Mouse (Mus musculus) embryonic facial prominence, embryonic 11.5 days (tissue): ENCODE measurements around the gene Rnf141. TPM values are rescaled to one million over a fixed set of nuclear protein-coding genes. Genes with fewer than 3 reads are reported as not detected.

Experiments used
- ATAC-seq: fragments of 200-750 bp; cut with Nextera tagmentation; replicated peaks from 2 replicates; pipeline ENCODE4 v1.8.0; 2017; ENCODE audit warnings: low read depth; ENCODE audit not compliant: insufficient number of reproducible peaks, low FRiP score, low TSS enrichment
- DNase-seq: peaks from one replicate; pipeline ENCODE4 v3.0.0-alpha.2; 2015; ENCODE audit warnings: low spot score
- H3K27ac ChIP-seq: fragments of 300-500 bp; sonication (generic); replicated peaks from 2 replicates; pipeline ENCODE4 v1.5.1; 2014; ENCODE audit warnings: mild to moderate bottlenecking, low read depth, low read length, control low read depth
- H3K27me3 ChIP-seq: fragments of 300-500 bp; sonication (generic); 2 replicates; pipeline ENCODE4 v1.6.1; 2014; ENCODE audit warnings: mild to moderate bottlenecking, low read length, moderate library complexity, mixed read lengths; ENCODE audit not compliant: control insufficient read depth, insufficient read depth
- H3K36me3 ChIP-seq: fragments of 300-500 bp; sonication (generic); replicated peaks from 2 replicates; pipeline ENCODE4 v1.6.1; 2014; ENCODE audit warnings: low read depth, mild to moderate bottlenecking, low read length, moderate library complexity, mixed read lengths; ENCODE audit not compliant: control insufficient read depth, insufficient read depth
- H3K4me1 ChIP-seq: fragments of 300-500 bp; sonication (generic); 2 replicates; pipeline ENCODE4 v1.6.1; 2014; ENCODE audit warnings: low read length, mixed read lengths; ENCODE audit not compliant: control insufficient read depth, insufficient read depth
- H3K4me2 ChIP-seq: fragments of 300-500 bp; sonication (generic); 2 replicates; pipeline ENCODE4 v1.6.1; 2014; ENCODE audit warnings: low read depth, mild to moderate bottlenecking, control low read depth, low read length, moderate library complexity
- H3K4me3 ChIP-seq: fragments of 300-500 bp; sonication (generic); 2 replicates; pipeline ENCODE4 v1.5.1; 2014; ENCODE audit warnings: low read depth, low read length, control low read depth
- H3K9ac ChIP-seq: fragments of 300-500 bp; sonication (generic); replicated peaks from 2 replicates; pipeline ENCODE4 v1.6.1; 2014; ENCODE audit warnings: mild to moderate bottlenecking, control low read depth, low read length
- H3K9me3 ChIP-seq: fragments of 300-500 bp; sonication (generic); replicated peaks from 2 replicates; pipeline ENCODE4 v1.6.1; 2016; ENCODE audit warnings: mild to moderate bottlenecking, low read length, inconsistent platforms, mixed read lengths; ENCODE audit not compliant: control insufficient read depth
- WGBS: fragments of 180-500 bp; shearing (Covaris S2); extraction: QIAGEN DNeasy Blood & Tissue Kit; methylation state at CpG from one replicate; pipeline ENCODE4 v1.1.7; 2014; 5-methylcytosine and 5-hydroxymethylcytosine counted together
- polyA plus RNA-seq: library from polyadenylated mRNA; unstranded; fragments of >200 nt; fragmentation: Nextera tagmentation; extraction: Ambion mirVana; gene quantifications from 2 replicates; pipeline ENCODE4 v1.2.1, GENCODE M21; 2014

Rnf141 gene
- polyA plus RNA-seq, 1 experiment from 2014 or later = 20.6 TPM

DNA sequence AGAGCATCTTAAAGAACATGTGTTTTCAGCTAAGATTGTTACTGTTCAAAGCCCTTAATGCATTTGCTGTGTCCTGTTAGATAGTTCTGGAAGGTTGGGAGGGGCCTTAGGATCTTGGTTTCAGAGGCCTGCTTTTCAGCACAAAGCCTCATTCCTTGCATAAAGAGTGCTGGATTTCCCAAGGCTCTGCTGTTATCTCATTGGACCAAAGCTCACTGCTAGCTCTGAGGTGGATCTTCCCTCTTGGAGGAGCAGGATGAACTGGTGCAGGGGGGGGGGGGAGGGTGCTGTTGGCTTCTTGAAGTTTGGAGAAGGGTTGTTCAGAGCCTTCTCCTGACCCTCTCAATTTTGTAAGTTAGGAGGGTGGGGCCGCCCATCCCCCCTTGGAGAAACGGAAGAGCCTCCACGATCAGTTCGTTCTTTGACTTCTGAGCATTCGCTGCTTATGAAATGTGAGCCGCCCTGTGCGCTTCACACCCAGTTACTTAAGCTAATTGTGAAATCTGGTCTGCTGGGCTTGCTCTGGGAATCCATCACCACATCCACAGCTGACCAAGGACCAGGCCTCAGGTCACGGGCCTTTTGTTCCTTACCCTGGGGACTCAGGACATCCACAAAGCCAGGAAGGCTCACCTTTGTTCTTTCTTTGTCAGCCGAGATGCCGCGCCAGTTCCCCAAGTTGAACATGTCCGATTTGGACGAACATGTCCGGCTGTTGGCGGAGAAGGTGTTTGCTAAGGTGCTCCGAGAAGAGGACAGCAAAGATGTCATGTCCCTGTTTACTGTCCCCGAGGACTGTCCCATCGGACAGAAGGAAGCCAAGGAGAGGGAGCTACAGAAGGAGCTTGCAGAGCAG is 66.9 kb downstream of the Rnf141 start:
- Histone ChIP-seq H3K4me3 (no peak overlapping the region), H3K4me1 (no peaks in the 10 kb centered on the region; the same call in 1 of the 2 replicates), H3K36me3 (no peaks in the 10 kb centered on the region), H3K9me3 (no peaks in the 10 kb centered on the region), H3K27me3 (no peaks in the 10 kb centered on the region), H3K9ac (no peak overlapping the region), H3K27ac (no peak overlapping the region), H3K4me2 (no peak overlapping the region)
- DNase-seq = no peak
- ATAC-seq = no peak
- WGBS = 78% methylated on average over 18 of the region's 18 CpGs

GRCm38 (mm10) chr7:110774674-110775073 is 69.6 kb downstream of the Rnf141 start:
- H3K9ac ChIP-seq = no peak overlapping the region
- no peak overlapping the region for H3K4me3 ChIP-seq
- no peak for ATAC-seq
- H3K9me3 ChIP-seq = no peaks in the 10 kb centered on the region
- no peaks in the 10 kb centered on the region; the same call in 1 of the 2 replicates for H3K4me1 ChIP-seq
- WGBS = 90% methylated on average over 8 of the region's 8 CpGs
- H3K27ac ChIP-seq = no peak overlapping the region
- H3K4me2 ChIP-seq = no peak overlapping the region
- peaks cover under 1% of the 10 kb centered on the region; the same call in 1 of the 2 replicates for H3K27me3 ChIP-seq
- no peaks in the 10 kb centered on the region for H3K36me3 ChIP-seq
- DNase-seq = no peak

DNA sequence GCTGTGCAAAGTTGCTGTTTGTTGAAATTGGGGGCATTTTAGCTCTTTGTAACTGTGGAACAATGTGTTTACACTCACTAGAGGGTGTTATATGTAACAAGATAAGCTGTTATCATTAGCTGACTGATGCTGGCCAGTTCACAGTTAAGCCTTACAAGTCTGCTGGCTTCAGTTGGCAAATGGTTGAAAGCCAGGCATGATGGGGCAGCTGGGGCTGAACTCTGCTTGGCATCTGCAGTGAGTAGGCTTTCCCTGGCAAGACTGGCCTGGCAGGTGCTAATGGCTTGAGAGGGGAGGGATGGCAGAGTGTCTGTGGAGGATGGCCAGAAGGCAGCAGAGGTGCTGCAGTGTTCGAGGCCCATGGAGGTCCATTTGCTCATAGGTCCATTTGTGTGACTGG is 70.2 kb downstream of the Rnf141 start:
- ATAC-seq = no peak
- no peak overlapping the region for H3K27ac ChIP-seq
- no peak overlapping the region for H3K4me2 ChIP-seq

GRCm38 (mm10) chr7:110773204-110774002 is 70.9 kb downstream of the Rnf141 start:
- Histone ChIP-seq H3K27ac (no peak overlapping the region), H3K9me3 (no peaks in the 10 kb centered on the region), H3K27me3 (peaks cover 11% of the 10 kb centered on the region), H3K9ac (peak overlapping the region; percentile 37; the same call in 1 of the 2 replicates), H3K4me3 (no peak overlapping the region), H3K4me1 (peaks cover 3% of the 10 kb centered on the region), H3K4me2 (no peak overlapping the region; the same call in 1 of the 2 replicates), H3K36me3 (no peaks in the 10 kb centered on the region)
- WGBS = 45% methylated on average over 14 of the region's 14 CpGs
- ATAC-seq (no peak), DNase-seq (peak; percentile 23)

More for the DNA sequence above, 70.2 kb downstream of the Rnf141 start:
- Histone ChIP-seq H3K4me1 (no peaks in the 10 kb centered on the region; the same call in 1 of the 2 replicates), H3K27me3 (peaks cover 7% of the 10 kb centered on the region), H3K9me3 (no peaks in the 10 kb centered on the region), H3K9ac (no peak overlapping the region), H3K36me3 (no peaks in the 10 kb centered on the region), H3K4me3 (no peak overlapping the region)
- WGBS = 94% methylated on average over 1 of the region's 1 CpGs
- DNase-seq = no peak

DNA sequence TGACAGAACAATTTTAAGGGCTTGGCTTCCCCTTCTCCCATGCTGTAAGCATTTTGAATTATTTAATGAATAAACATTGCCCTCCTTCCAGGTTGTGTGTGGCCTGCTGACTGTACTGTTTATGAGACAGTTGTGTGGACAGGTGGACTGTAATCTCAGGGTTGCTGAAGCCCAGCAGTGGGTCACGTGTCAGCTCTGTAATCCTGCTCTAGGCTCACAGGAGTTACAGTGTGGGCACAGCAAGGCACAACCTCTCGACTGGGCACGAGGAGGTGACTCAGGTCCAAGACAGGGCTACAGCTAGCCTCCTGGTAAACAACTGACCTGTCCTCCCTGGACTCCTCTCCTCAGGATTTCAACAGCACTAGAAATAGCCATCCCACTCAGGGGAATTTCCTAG is 71.9 kb downstream of the Rnf141 start:
- no peak for ATAC-seq
- H3K9me3 ChIP-seq = no peaks in the 10 kb centered on the region
- H3K36me3 ChIP-seq = no peaks in the 10 kb centered on the region
- no peak overlapping the region for H3K4me3 ChIP-seq
- H3K4me2 ChIP-seq = no peak overlapping the region
- H3K4me1 ChIP-seq = peaks cover 3% of the 10 kb centered on the region
- WGBS = 75% methylated on average over 3 of the region's 3 CpGs
- H3K9ac ChIP-seq = no peak overlapping the region
- H3K27ac ChIP-seq = no peak overlapping the region
- peaks cover 11% of the 10 kb centered on the region for H3K27me3 ChIP-seq
- no peak for DNase-seq

DNA sequence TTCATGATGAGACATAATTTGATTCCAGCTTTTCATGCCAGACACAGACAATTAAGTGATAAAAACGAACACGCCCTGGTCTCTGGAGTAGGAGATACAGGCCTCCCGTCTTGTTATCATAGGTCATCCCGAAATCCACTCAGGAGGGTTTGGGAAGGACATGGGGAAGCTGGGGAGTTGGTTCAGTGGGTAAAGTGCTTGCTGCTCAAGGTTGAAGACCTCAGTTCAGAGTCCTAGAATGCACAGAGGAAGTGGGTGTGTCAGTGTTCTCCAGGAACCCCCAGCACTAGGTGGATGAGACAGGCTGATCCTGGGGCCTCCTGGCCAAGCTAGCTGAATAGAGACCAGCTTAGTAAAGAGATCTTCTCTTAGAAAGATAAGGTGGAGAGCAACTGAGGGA is 73.3 kb downstream of the Rnf141 start:
- no peak overlapping the region for H3K27ac ChIP-seq
- H3K4me2 ChIP-seq = no peak overlapping the region
- H3K4me1 ChIP-seq = peaks cover 3% of the 10 kb centered on the region
- no peaks in the 10 kb centered on the region for H3K36me3 ChIP-seq
- peaks cover 11% of the 10 kb centered on the region for H3K27me3 ChIP-seq
- no peaks in the 10 kb centered on the region for H3K9me3 ChIP-seq
- no peak for ATAC-seq
- no peak for DNase-seq
- no peak overlapping the region for H3K4me3 ChIP-seq
- H3K9ac ChIP-seq = no peak overlapping the region
- 89% methylated on average over 4 of the region's 4 CpGs for WGBS

- Histone ChIP-seq H3K9ac (peak overlapping the region; percentile 72), H3K4me2 (peak overlapping the region; percentile 98), H3K27me3 (peaks cover 11% of the 10 kb centered on the region), H3K4me3 (peak overlapping the region; percentile 54), H3K27ac (no peak overlapping the region), H3K9me3 (no peaks in the 10 kb centered on the region), H3K4me1 (peaks cover 3% of the 10 kb centered on the region), H3K36me3 (no peaks in the 10 kb centered on the region)
- DNase-seq = no peak
- 37% methylated on average over 4 of the region's 4 CpGs for WGBS
- ATAC-seq = no peak
These were observed 75.2 kb downstream of the Rnf141 start for GRCm38 (mm10) chr7:110769094-110769493.
